Mouse (Mus musculus): ENCODE measurements around the gene Hcrtr1. TPM values are rescaled to one million over a fixed set of nuclear protein-coding genes. Genes with fewer than 3 reads are reported as not detected.

Gene Hcrtr1
- total RNA-seq (2023) = not detected

GRCm38 (mm10) chr4:130139214-130139492 is at the start of gene Hcrtr1:
Gene Hcrtr1, minus strand, starts transcription at chr4:130139359.

DNA sequence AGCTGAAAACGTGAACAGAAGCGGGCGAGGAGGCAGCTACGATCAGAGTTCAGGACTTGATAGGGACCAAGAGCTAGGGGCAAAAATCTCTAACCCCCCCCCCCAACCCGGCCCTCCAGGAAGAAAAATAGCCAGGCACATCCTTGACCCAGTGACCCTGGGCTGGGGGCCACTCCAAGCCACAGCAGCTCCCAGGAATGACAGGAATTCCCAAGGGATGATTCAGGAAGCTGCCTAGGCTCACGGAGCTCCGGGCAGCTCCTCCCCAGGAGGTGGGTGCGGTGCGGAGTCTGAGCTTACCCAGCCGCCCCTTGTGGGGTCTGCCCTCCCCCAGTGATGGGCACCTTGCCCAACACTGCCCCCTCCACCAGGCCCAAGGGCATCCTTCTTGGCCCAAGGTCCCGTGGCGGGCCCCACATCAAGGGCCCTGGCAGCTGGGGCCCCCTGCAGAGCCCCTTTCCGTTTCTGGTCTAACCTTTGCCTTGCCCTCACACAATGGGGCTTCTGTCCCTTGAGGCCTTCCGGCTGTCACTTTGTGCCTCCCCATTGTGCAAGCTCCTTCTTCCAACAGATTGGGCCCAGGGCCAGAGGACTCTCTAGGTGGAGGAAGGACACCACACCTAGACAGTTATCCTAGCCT is 36.0 kb upstream of the Hcrtr1 start, which contains the start of gene Tinagl1:
TSS of gene Tinagl1 (minus strand) at position 51 of the 640 bp plus-strand sequence.

DNA sequence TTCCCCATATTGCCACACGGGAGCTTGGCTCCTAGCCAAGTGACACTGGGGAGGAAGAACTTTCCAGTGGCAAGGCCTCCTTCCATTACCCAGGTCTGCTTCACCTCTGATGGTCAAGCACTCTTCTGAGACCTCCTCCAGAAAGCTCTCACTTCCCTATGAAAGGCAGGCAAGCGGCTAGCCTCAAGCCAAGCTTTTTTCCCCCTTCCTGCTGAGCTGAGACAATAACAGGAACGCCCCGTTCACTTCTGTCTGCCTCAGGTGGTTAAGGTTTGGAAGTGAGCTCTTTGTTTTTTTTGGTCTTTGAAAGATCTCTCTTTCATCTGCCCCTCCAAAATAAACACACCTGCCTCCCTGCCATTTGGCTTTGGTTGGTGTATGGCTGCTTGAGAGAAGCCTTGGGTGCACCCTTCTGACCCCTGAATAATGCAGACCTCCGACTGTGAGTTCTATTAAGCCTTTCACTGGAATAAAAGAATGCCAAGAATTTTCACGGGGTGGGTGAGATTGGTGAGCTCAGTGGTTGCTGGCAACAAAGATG is 37.0 kb downstream of the Hcrtr1 start, which contains the start of gene Pef1:
TSS of gene Pef1 (plus strand) at position 448 of the 541 bp plus-strand sequence.

Other genes with a start within 250 kb of the Hcrtr1 start
- gene Spocd1, start 210.1 kb downstream of the Hcrtr1 start, total RNA-seq (2023) = not detected
- 0.27 TPM for gene Adgrb2, start 154.5 kb downstream of the Hcrtr1 start, total RNA-seq (2023)
- gene Col16a1, start 91.5 kb downstream of the Hcrtr1 start, total RNA-seq (2023) = 1.7 TPM
- 27.2 TPM for gene Pef1, start 36.8 kb downstream of the Hcrtr1 start, total RNA-seq (2023)
- 0.98 TPM for gene Tinagl1, start 35.8 kb upstream of the Hcrtr1 start, total RNA-seq (2023)
- not detected for gene Gm853, start 83.0 kb upstream of the Hcrtr1 start, total RNA-seq (2023)
- not detected for gene Serinc2, start 139.8 kb upstream of the Hcrtr1 start, total RNA-seq (2023)
- gene Fabp3, start 169.2 kb upstream of the Hcrtr1 start, total RNA-seq (2023) = not detected
- not detected for gene Gm10570, start 169.3 kb upstream of the Hcrtr1 start, total RNA-seq (2023)
- gene Zcchc17, start 220.6 kb upstream of the Hcrtr1 start, total RNA-seq (2023) = 29.0 TPM
- gene Snrnp40, start 220.8 kb upstream of the Hcrtr1 start, total RNA-seq (2023) = 68.7 TPM

All from CD4-positive naive resting alpha-beta T cell, adult 57 days (primary cell).